ENCODE assay signal across 20 mouse cellular contexts in the genomic region with DNA sequence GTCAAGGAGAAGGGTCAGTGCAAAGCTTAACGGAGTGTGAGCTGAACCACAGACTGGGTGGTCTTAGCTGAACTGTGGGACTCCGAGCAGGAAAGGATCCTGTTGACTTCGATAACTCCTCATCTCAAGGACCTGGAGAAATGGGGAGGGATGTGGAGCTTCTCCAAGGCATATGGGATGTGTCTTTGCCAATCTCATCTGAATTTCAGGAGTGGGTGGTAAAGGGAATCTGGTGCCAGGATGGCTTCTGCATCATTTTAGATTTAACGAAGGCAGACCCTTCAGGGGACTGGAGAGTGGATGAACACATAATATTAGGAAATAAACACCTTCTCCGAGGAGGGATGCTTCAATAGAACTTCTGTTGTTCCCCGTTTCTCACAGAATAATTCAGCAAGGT.
A peak's percentile ranks its signal among the peaks of the same experiment; 100 is the strongest.
DNase-seq lines count a peak whose midpoint lies in the region; ATAC-seq and TF ChIP-seq lines count a peak whose summit lies in the region.
"Had no signal": no experiment of that assay in that cellular context is flagged by ENCODE, and none has a peak within 500 bp of the region (broad histone marks: within the 10 kb centered on the region; RNA-seq: fewer than 3 reads in every experiment).

No protein-coding gene starts in this region.

- intact Hi-C loops in gastrocnemius, postnatal 14 days (cut with DNase I; ENCODE audit: low total_unique reads), result no loop called here

- no peak overlapping the region for H3K27ac ChIP-seq in heart, embryonic 10.5 days
- H3K27ac ChIP-seq in lung, postnatal 0 days (ENCODE audit: low read length), result no peak overlapping the region
- H3K27ac ChIP-seq: forebrain, embryonic 13.5 days; intestine, embryonic 15.5 days; limb, embryonic 12.5 days; liver, embryonic 15.5 days; macrophage; midbrain, embryonic 12.5 days had no signal

- WGBS in heart, embryonic 10.5 days, result 68% methylated on average over 6 of the region's 6 CpGs
- WGBS in lung, postnatal 0 days, result 47% methylated on average over 6 of the region's 6 CpGs

- no peaks in the 10 kb centered on the region for H3K27me3 ChIP-seq in heart, embryonic 10.5 days (ENCODE audit: insufficient read depth, poor library complexity, severe bottlenecking)
- H3K27me3 ChIP-seq in lung, postnatal 0 days (replicated peaks; ENCODE audit: insufficient read depth, low read length), result no peaks in the 10 kb centered on the region
- H3K27me3 ChIP-seq: forebrain, embryonic 13.5 days; heart, embryonic 12.5 days; intestine, embryonic 15.5 days; limb, embryonic 12.5 days; liver, embryonic 15.5 days; midbrain, embryonic 12.5 days had no signal

- no peak for ATAC-seq in lung, postnatal 0 days
- ATAC-seq: forebrain, embryonic 13.5 days; intestine, embryonic 15.5 days had no signal

- no peak for TF ChIP-seq CTCF in lung, postnatal 0 days (IDR thresholded peaks at IDR 0.05)

- no peaks in the 10 kb centered on the region for H3K36me3 ChIP-seq in heart, embryonic 10.5 days
- no peaks in the 10 kb centered on the region for H3K36me3 ChIP-seq in lung, postnatal 0 days (ENCODE audit: insufficient read depth, low read length)
- H3K36me3 ChIP-seq: heart, embryonic 12.5 days; intestine, embryonic 15.5 days; limb, embryonic 12.5 days; liver, embryonic 15.5 days; midbrain, embryonic 12.5 days had no signal

- no peak overlapping the region for H3K4me3 ChIP-seq in heart, embryonic 10.5 days
- H3K4me3 ChIP-seq in lung, postnatal 0 days (ENCODE audit: low read depth, low read length), result no peak overlapping the region
- H3K4me3 ChIP-seq: forebrain, embryonic 13.5 days; heart, embryonic 12.5 days; intestine, embryonic 15.5 days; limb, embryonic 12.5 days; liver, embryonic 15.5 days; midbrain, embryonic 12.5 days had no signal

- no peaks in the 10 kb centered on the region for H3K4me1 ChIP-seq in heart, embryonic 10.5 days
- H3K4me1 ChIP-seq in lung, postnatal 0 days (ENCODE audit: insufficient read depth, low read depth, low read length), result no peaks in the 10 kb centered on the region
- H3K4me1 ChIP-seq: forebrain, embryonic 13.5 days; heart, embryonic 12.5 days; intestine, embryonic 15.5 days; limb, embryonic 12.5 days; liver, embryonic 15.5 days; midbrain, embryonic 12.5 days had no signal

- H3K9me3 ChIP-seq in heart, embryonic 10.5 days, result no peaks in the 10 kb centered on the region
- no peaks in the 10 kb centered on the region for H3K9me3 ChIP-seq in lung, postnatal 0 days (ENCODE audit: low read length)
- H3K9me3 ChIP-seq: forebrain, embryonic 13.5 days; heart, embryonic 12.5 days; intestine, embryonic 15.5 days; limb, embryonic 12.5 days; liver, embryonic 15.5 days; midbrain, embryonic 12.5 days had no signal

- H3K4me2 ChIP-seq in lung, postnatal 0 days (replicated peaks; ENCODE audit: low read depth, low read length), result no peak overlapping the region
- H3K4me2 ChIP-seq: forebrain, embryonic 13.5 days; heart, embryonic 12.5 days; intestine, embryonic 15.5 days; limb, embryonic 12.5 days; liver, embryonic 15.5 days; midbrain, embryonic 12.5 days had no signal

- TF ChIP-seq EP300 in lung, postnatal 0 days (IDR thresholded peaks at IDR 0.05), result no peak

- DNase-seq in heart, embryonic 10.5 days (ENCODE audit: low spot score), result peak; percentile 57
- no peak for DNase-seq in heart, adult 11 months
- DNase-seq in right cerebral cortex, adult 18-20 months, result peak; percentile 42
- no peak for DNase-seq in right cerebral cortex, postnatal 4 days
- peak; percentile 12 to 27 for DNase-seq in layer of hippocampus, postnatal 36 days
- DNase-seq in gastrocnemius, postnatal 14 days, result no peak
- DNase-seq in lung, postnatal 0 days (ENCODE audit: low spot score), result no peak
- DNase-seq: cerebellum, adult 9-10 months; embryo, embryonic 11 days; gastrocnemius, postnatal 36 days; heart, postnatal 4 days; kidney, postnatal 25 days; thymus, adult 18-20 months had no signal

- no peak overlapping the region for H3K9ac ChIP-seq in lung, postnatal 0 days (replicated peaks; ENCODE audit: low read depth)
- H3K9ac ChIP-seq: forebrain, embryonic 13.5 days; heart, embryonic 12.5 days; intestine, embryonic 15.5 days; limb, embryonic 12.5 days; liver, embryonic 15.5 days; midbrain, embryonic 12.5 days had no signal

Comparison
In these comparisons a context has a peak if more than half of its experiments do, and no peak if none do; other contexts are left out.
1. DNase-seq: peak in heart, embryonic 10.5 days (single experiment), right cerebral cortex, adult 18-20 months (single experiment) and layer of hippocampus, postnatal 36 days (2 of 2); none in heart, adult 11 months (single experiment), right cerebral cortex, postnatal 4 days (single experiment), gastrocnemius, postnatal 14 days (single experiment) and lung, postnatal 0 days (single experiment).